ENCODE assay signal across 10 mouse cellular contexts in genomic region chr12:15104876-15105275, GRCm38 (mm10).
"Had no signal": no experiment of that assay in that cellular context is flagged by ENCODE, and none has a peak within 500 bp of the region (broad histone marks: within the 10 kb centered on the region; RNA-seq: fewer than 3 reads in every experiment).

No protein-coding gene starts in this region.

- H3K9ac ChIP-seq: limb, embryonic 15.5 days; liver, embryonic 12.5 days; lung, embryonic 15.5 days; midbrain, embryonic 13.5 days; neural tube, embryonic 12.5 days had no signal

- H3K4me3 ChIP-seq: limb, embryonic 15.5 days; liver, embryonic 12.5 days; lung, embryonic 15.5 days; midbrain, embryonic 13.5 days; neural tube, embryonic 12.5 days had no signal

- H3K27ac ChIP-seq: limb, embryonic 15.5 days; liver, embryonic 12.5 days; lung, embryonic 15.5 days; midbrain, embryonic 13.5 days; neural tube, embryonic 12.5 days had no signal

- H3K9me3 ChIP-seq: limb, embryonic 15.5 days; liver, embryonic 12.5 days; lung, embryonic 15.5 days; midbrain, embryonic 13.5 days; neural tube, embryonic 12.5 days had no signal

- H3K4me2 ChIP-seq: limb, embryonic 15.5 days; liver, embryonic 12.5 days; lung, embryonic 15.5 days; midbrain, embryonic 13.5 days; neural tube, embryonic 12.5 days had no signal

- H3K4me1 ChIP-seq: limb, embryonic 15.5 days; liver, embryonic 12.5 days; lung, embryonic 15.5 days; midbrain, embryonic 13.5 days; neural tube, embryonic 12.5 days had no signal

- H3K36me3 ChIP-seq: limb, embryonic 15.5 days; liver, embryonic 12.5 days; lung, embryonic 15.5 days; midbrain, embryonic 13.5 days; neural tube, embryonic 12.5 days had no signal

- DNase-seq: kidney, postnatal 10 days; kidney, postnatal 4 days; left cerebral cortex, postnatal 4 days; right cerebral cortex, postnatal 14 days; thymus, postnatal 4 days had no signal

- H3K27me3 ChIP-seq: limb, embryonic 15.5 days; liver, embryonic 12.5 days; lung, embryonic 15.5 days; midbrain, embryonic 13.5 days; neural tube, embryonic 12.5 days had no signal

- ATAC-seq: liver, embryonic 12.5 days; midbrain, embryonic 13.5 days had no signal
